Mouse (Mus musculus): ENCODE data around the gene Sec24c. TPM values are rescaled to one million over a fixed set of nuclear protein-coding genes. Genes with fewer than 3 reads are reported as not detected.
A peak's percentile ranks its signal among the peaks of the same experiment; 100 is the strongest.
"Not testable (repeated sequence)": the region's sequence is repeated elsewhere in the genome, so short reads cannot be mapped to it uniquely, and the experiment has no call there.

The Sec24c gene
- 103 and 114 TPM in 2 replicates for polyA plus RNA-seq (2016; fragmentation: Nextera tagmentation; extraction: Ambion mirVana)

DNA sequence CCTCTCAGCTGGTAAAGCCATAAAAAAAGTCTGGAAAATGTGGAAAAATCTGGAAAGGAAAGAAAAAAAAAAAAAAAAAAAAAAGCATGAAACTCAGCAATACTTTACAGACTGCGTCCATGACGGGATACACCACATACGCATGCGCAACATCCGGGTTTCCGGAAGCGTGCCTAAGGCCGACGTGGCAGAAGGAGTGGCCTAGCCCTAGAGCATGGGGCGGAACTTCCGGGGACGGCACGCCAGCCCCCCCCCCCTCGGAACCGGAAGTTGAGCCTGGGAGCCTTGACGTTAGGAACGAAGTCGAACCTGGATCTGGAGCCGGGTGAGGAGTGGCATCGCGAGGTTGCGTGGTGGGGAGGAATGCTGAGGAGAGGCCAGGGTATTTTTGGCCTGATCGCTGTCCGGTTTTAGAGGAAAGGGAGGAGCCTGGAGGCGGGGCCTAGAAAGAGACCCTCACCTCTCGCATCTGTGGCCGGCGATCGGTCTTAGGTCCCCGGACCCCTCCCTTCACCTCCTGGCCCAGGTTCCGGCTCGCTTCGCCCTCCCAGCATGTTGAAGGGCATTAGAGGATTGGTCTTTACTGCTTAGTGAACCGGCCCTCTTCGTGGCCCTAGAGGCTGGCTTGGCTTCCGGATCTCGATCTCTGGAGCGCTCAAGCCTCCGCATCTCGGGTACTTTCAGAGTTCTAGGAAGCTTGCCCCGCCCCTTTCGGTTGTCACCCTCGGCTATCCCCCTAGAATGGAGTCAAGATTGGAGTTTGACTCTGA, at the start of gene Sec24c:
Gene Sec24c (plus strand): TSS at position 245 of the 770 bp plus-strand sequence.
- Histone ChIP-seq H3K9me3 (replicated peaks) (no peaks in the 10 kb centered on the region), H3K36me3 (peaks cover 38% of the 10 kb centered on the region), H3K27me3 (ENCODE audit: low read depth, poor library complexity, severe bottlenecking) (peaks cover 5% of the 10 kb centered on the region; the same call in 1 of the 2 replicates), H3K4me3 (peak within 1 kb of the TSS; percentile 84), H3K4me1 (peaks cover 14% of the 10 kb centered on the region), H3K27ac (replicated peaks) (peak within 1 kb of the TSS; percentile 90)
- DNase-seq (ENCODE audit: low spot score) = peak; percentile 99
- under 1% methylated on average over 43 of the region's 43 CpGs for WGBS

DNA sequence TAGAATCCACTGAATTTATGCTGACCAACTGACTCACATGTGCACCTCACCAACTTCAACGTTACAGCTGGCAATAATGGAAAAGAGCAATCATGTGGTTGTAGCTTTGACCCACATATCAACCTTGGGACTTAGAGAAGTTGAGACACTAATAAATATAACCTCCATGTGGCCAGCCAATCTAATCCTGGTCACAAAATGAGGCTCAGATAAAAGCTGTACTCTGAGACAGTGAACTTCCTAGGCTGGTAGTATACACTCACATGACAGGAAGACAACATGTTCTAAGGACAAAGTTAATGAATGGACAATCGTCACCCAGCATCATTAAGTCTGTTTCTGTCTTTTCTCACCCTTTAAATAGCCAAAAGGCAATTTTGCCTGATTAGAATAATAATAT, 47.7 kb upstream of the Sec24c start:
- no peaks in the 10 kb centered on the region for H3K27me3 ChIP-seq (ENCODE audit: low read depth, poor library complexity, severe bottlenecking)
- 85% methylated on average over 2 of the region's 2 CpGs for WGBS
- H3K9me3 ChIP-seq (replicated peaks) = no peaks in the 10 kb centered on the region
- DNase-seq (ENCODE audit: low spot score) = no peak
- no peak overlapping the region for H3K27ac ChIP-seq (replicated peaks)
- H3K4me1 ChIP-seq = no peaks in the 10 kb centered on the region
- H3K36me3 ChIP-seq = peaks cover 11% of the 10 kb centered on the region
- H3K4me3 ChIP-seq = no peak overlapping the region

DNA sequence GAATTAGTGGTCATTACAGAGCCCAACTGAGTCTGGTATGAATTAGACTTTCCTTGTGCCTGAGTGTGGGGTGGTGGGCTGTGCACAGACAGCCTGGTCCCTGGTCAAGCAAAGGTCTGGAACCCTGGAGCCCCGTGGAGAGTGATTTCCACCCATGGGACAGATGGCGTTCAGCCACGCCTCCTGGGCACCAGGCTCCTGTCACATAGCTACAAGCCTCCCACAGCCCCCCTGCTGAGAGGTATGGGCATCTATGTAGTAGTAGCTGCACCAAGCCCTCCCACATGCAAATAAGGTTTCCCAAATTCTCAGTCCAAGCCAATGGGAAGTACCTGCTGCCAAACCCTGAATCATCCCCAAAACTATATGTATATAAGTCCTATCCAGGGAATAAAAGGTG, 47.1 kb upstream of the Sec24c start:
- Histone ChIP-seq H3K27me3 (ENCODE audit: low read depth, poor library complexity, severe bottlenecking) (no peaks in the 10 kb centered on the region), H3K27ac (replicated peaks) (no peak overlapping the region), H3K4me3 (no peak overlapping the region), H3K9me3 (replicated peaks) (no peaks in the 10 kb centered on the region), H3K36me3 (peaks cover 11% of the 10 kb centered on the region), H3K4me1 (no peaks in the 10 kb centered on the region)
- 94% methylated on average over 3 of the region's 3 CpGs for WGBS
- no peak for DNase-seq (ENCODE audit: low spot score)

DNA sequence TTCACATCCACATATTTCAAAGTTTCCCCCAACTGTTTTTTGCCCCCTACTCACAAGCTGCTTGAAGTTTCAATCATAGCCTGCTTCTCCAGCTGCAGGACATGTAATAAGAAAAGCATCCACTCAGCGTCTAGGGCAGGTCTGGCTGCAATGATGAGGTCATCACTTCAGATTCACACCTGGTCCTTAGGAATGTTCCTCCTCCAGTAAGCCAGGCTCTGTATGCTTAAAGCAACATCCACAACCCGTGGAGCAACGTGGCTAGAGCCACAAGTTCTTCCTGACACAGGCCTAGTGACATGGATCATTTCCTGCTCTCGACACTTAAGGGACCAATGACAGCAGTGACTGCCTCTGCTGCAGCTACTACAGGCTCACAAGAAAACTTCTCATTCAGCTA, 42.9 kb upstream of the Sec24c start:
- Histone ChIP-seq H3K9me3 (replicated peaks) (no peaks in the 10 kb centered on the region), H3K4me1 (no peaks in the 10 kb centered on the region), H3K27ac (replicated peaks) (no peak overlapping the region), H3K4me3 (no peak overlapping the region), H3K36me3 (peaks cover 8% of the 10 kb centered on the region), H3K27me3 (ENCODE audit: low read depth, poor library complexity, severe bottlenecking) (no peaks in the 10 kb centered on the region)
- no peak for DNase-seq (ENCODE audit: low spot score)
- WGBS = 82% methylated on average over 4 of the region's 4 CpGs

DNA sequence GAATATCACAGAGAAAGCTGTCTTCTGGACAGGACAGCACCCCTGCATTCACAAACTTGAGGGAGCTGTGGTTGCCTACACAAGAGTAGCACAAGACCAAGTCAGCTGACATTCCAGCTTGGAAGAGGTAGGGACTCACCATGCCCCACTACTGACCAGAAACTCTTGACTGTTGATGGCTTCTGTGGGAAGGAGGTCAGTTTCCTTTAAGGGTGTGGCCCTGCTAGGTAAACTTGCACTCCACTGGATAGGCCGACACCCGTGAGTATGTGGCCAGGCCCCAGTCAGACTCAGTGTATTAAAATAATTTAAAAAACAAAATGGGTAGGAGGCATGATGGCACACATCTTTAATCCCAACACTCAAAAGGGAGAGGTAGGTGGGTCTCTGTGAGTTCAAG, 38.6 kb upstream of the Sec24c start:
- no peak for DNase-seq (ENCODE audit: low spot score)
- Histone ChIP-seq H3K36me3 (peaks cover 7% of the 10 kb centered on the region; the same call in 1 of the 2 replicates), H3K27me3 (ENCODE audit: low read depth, poor library complexity, severe bottlenecking) (no peaks in the 10 kb centered on the region), H3K4me1 (peaks cover 8% of the 10 kb centered on the region), H3K9me3 (replicated peaks) (no peaks in the 10 kb centered on the region), H3K4me3 (no peak overlapping the region), H3K27ac (replicated peaks) (no peak overlapping the region)
- WGBS = 91% methylated on average over 2 of the region's 2 CpGs

DNA sequence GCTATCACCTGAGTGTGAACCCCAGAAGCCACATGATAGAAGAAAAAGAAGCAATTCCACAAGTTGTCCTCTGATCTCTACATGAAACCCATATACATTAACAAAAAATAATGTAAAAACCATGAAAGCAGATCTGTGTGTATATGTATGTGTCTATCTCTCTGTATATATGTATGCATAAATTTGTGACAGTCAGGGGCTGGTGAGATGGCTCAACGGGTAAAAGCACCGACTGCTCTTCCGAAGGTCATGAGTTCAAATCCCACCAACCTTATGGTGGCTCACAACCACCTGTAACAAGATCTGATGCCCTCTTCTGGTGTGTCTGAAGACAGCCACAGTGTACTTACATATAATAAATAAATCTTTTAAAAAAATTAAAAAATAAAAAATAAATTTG, 37.1 kb upstream of the Sec24c start:
- H3K4me3 ChIP-seq; H3K9me3 ChIP-seq (replicated peaks); H3K36me3 ChIP-seq; H3K27ac ChIP-seq (replicated peaks); H3K27me3 ChIP-seq (ENCODE audit: low read depth, poor library complexity, severe bottlenecking); DNase-seq (ENCODE audit: low spot score): not testable (repeated sequence)
- WGBS = 96% methylated on average over 3 of the region's 3 CpGs
- peaks cover 14% of the 10 kb centered on the region for H3K4me1 ChIP-seq

DNA sequence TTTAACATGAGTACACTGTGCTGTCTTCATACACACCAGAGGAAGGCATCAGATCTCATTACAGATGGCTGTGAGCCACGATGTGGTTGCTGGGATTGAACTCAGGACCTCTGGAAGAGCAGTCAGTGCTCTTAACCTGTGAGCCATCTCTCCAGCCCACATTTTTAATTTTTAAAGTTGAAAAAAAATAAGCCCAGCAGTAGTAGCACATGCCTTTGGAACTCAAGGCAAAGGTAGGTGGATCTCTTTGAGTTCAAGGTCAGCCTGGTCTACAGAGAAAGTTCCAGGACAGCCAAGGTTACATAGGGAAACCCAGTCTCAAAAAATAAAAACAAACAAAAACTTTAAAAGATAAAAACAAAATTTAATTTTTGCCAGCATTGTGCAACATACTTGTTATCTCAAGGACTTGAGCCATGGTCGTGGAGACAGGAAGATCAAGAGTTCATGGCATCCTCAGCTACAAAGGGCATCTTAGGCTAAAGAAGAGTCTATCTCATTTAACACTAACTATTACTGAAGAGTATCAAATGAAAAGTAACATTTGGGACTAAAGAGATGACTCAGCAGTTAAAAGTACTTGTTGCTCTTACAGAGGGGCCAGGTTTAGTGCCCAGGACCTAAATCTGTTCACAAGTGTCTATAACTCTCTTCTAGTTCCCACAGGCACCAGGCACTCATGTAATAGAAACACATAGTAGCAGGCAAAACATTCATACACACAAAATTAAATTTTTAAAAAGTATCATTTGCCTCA, 36.1 kb upstream of the Sec24c start:
- Histone ChIP-seq H3K4me3 (no peak overlapping the region), H3K27me3 (ENCODE audit: low read depth, poor library complexity, severe bottlenecking) (no peaks in the 10 kb centered on the region), H3K9me3 (replicated peaks) (no peaks in the 10 kb centered on the region), H3K4me1 (peaks cover 17% of the 10 kb centered on the region), H3K36me3 (peaks cover 7% of the 10 kb centered on the region; the same call in 1 of the 2 replicates), H3K27ac (replicated peaks) (no peak overlapping the region)
- WGBS = 91% methylated on average over 2 of the region's 2 CpGs
- DNase-seq (ENCODE audit: low spot score) = no peak

DNA sequence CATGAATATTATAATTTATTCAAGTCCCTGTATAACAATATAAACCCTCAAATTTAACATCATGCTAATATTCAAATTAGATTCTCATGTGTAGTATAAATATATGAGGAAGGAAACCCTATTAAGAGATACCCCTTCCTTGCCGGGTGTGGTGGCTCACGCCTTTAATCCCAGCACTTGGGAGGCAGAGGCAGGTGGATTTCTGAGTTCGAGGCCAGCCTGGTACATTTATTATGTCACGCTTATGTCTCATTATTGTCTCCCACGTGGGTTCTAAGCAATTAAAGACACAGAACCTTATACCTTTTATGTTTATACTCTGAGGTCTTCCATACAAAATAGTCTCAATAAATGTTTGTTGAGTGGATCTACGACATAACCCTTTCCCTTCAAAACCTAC, 35.4 kb upstream of the Sec24c start:
- WGBS = 93% methylated on average over 6 of the region's 6 CpGs
- no peak overlapping the region for H3K4me3 ChIP-seq
- H3K36me3 ChIP-seq = peaks cover 7% of the 10 kb centered on the region; the same call in 1 of the 2 replicates
- no peak overlapping the region for H3K27ac ChIP-seq (replicated peaks)
- H3K27me3 ChIP-seq (ENCODE audit: low read depth, poor library complexity, severe bottlenecking) = no peaks in the 10 kb centered on the region
- H3K9me3 ChIP-seq (replicated peaks) = no peaks in the 10 kb centered on the region
- H3K4me1 ChIP-seq = peaks cover 17% of the 10 kb centered on the region
- no peak for DNase-seq (ENCODE audit: low spot score)

DNA sequence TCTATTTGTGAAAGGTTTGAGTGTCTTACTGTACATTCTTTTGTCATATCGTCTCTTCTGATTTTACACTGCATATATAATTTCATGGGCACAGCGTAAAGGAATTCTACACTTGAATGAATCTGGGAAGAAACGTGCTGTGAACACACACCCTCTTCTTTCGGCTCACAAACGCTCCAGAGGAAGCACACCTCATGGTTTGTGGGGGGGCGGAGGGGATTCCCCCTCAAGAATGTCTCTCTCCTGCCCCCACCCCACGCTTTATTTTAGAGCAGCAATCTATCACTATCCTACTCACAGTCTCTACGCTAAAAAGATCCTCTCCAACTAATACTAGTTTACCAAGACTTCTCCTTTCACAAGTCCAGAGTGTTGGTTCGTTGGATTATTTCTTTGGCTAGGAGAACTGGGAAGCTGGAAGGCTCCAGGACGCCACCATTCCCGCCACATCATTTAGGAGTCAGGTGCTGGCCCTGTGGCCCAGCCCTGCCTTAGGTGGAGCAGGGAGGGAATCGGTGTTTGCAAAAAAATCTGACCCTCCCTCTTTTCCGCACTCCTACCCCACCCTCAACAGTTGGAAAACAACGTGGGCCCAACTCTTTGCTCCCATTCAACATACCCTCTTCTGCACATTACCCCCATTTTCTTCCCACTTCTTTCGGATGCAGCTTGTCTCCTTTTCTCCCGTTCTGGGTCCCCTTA, 34.0 kb upstream of the Sec24c start:
- H3K27me3 ChIP-seq (ENCODE audit: low read depth, poor library complexity, severe bottlenecking) = no peaks in the 10 kb centered on the region
- peaks cover 17% of the 10 kb centered on the region for H3K4me1 ChIP-seq
- WGBS = 4% methylated on average over 16 of the region's 16 CpGs
- H3K27ac ChIP-seq (replicated peaks) = peak overlapping the region; percentile 98
- peak overlapping the region; percentile 92 for H3K4me3 ChIP-seq
- peaks cover 7% of the 10 kb centered on the region; the same call in 1 of the 2 replicates for H3K36me3 ChIP-seq
- DNase-seq (ENCODE audit: low spot score) = peak; percentile 25
- no peaks in the 10 kb centered on the region for H3K9me3 ChIP-seq (replicated peaks)

DNA sequence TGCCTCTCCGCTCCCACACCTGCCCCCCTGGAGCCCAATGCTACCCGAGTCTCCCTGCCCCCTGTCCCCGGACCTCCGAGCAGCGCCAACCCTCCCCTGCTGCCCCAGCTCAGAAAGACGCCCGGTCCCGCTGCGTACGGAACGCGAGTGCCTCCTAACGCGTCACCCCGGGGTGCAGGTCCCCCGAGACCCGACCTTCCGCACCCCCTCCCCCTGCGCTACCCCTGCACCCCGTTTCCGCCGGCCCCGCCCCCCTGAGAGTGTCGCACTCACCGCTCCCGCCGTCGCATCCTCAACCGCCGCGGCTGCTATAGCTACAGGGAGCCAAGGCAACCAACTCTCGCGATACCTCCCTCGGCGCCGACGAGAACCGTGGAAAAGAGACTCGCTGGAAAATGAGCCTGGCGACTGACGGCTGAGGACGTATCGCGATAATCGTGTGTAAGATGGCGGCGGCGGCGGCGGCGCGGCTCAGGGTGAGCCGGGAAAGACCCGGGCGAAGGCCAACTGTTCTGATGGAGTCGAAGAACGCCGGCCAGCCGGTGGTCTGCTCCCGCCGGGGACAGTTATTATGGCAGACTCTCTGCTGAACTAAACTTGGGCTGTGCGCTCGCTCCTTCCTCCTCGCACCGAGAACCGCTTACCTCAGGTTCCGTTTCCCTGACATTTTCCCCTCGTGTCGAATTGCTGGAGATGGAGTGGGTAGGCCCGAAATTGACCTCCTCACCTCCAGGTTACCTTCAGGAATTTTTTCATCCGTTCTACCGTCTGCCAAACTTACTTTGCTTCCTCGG, 33.3 kb upstream of the Sec24c start, which contains the start of gene Usp54:
Gene Usp54 (minus strand): TSS at position 420 of the 794 bp plus-strand sequence.
- under 1% methylated on average over 73 of the region's 73 CpGs for WGBS
- Histone ChIP-seq H3K36me3 (peaks cover 4% of the 10 kb centered on the region; the same call in 1 of the 2 replicates), H3K4me1 (peaks cover 17% of the 10 kb centered on the region), H3K27me3 (ENCODE audit: low read depth, poor library complexity, severe bottlenecking) (no peaks in the 10 kb centered on the region), H3K9me3 (replicated peaks) (no peaks in the 10 kb centered on the region), H3K27ac (replicated peaks) (peak within 1 kb of the TSS; percentile 98), H3K4me3 (peak within 1 kb of the TSS; percentile 92)
- DNase-seq (ENCODE audit: low spot score) = peak; percentile 98

DNA sequence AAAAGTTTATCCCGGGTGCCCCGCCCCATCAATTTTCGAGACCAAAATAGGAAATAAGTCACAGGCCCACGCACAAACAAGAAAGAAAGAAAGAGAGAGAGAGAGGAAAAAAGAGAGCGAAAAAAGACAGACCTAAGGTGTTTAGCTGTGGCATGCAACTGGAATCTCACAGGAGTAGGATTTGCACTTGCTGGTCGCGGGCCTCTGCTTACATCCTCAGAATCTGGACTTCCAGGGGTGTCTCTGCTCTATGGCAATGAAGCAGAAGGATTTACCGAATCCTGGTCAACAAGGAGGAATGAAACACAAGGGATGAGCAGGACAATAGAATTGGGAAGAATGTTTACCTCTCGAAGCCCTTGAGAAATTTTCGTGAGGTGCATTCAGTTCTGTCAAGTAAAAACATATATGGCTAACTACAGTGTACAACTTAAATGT, 32.7 kb upstream of the Sec24c start:
- Histone ChIP-seq H3K27me3 (ENCODE audit: low read depth, poor library complexity, severe bottlenecking) (no peaks in the 10 kb centered on the region), H3K4me3 (peak overlapping the region; percentile 92), H3K9me3 (replicated peaks) (no peaks in the 10 kb centered on the region), H3K4me1 (peaks cover 17% of the 10 kb centered on the region), H3K27ac (replicated peaks) (peak overlapping the region; percentile 98), H3K36me3 (peaks cover under 1% of the 10 kb centered on the region; the same call in 1 of the 2 replicates)
- peak; percentile 40 for DNase-seq (ENCODE audit: low spot score)
- 13% methylated on average over 10 of the region's 10 CpGs for WGBS

DNA sequence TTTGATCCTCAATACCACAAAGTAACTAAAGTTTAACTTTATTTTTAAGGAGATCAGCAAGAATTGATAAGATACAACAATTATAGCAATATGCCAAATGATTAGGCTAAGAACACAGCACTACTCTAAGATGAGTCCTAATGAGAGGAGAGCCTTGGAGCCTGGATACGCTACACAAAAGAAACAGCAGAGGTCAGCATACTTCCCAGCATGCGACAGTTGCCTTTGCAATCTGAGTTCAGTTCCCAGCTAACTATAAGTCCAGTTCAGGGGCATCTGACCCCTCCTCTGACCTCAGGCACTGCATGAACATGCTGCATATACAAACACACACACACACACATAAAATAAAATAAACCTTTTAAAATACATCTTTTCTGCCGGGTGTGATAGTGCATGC, 28.6 kb upstream of the Sec24c start:
- Histone ChIP-seq H3K27me3 (ENCODE audit: low read depth, poor library complexity, severe bottlenecking) (no peaks in the 10 kb centered on the region), H3K9me3 (replicated peaks) (no peaks in the 10 kb centered on the region), H3K36me3 (no peaks in the 10 kb centered on the region), H3K27ac (replicated peaks) (no peak overlapping the region), H3K4me1 (peaks cover 9% of the 10 kb centered on the region), H3K4me3 (no peak overlapping the region)
- WGBS = 37% methylated on average over 3 of the region's 3 CpGs
- DNase-seq (ENCODE audit: low spot score) = no peak
